Comparison of ENCODE assay signal across 27 mouse cellular contexts in the genomic region with DNA sequence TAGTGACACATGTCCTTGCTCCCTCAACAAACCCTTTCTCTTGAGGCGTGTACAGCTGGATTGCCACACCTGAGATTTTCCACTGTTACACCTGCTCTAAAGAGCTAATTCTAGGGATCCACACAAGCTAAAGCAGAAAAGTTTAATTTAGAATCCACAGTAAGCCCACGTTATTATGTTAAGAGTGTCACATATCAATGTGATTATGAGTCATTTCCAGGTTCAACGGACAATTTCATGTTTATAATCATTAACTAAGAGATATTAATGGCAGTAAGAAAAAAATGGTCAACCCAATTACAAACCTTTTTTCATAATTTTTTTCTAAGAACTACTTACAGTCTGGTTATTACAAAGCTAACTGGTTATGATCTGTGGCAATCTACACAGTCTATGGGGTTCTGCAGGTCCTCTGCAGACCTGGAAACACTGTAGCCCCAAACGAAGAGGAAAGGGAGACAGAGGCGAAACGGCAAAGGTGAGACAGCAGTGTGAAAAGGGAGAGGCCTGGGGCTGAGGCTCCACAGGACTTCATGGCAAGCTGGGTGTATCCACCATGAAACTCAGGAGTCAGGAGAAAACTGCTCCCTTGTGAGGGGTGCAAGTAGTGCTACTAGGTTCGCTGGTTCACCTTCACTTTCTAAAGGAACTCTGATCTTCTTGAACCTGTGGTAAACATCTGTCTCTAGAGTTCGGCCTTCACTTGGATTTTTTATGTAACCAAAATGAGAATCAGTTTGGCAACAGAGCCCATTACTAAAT. TPM values are rescaled to one million over a fixed set of nuclear protein-coding genes. Genes with fewer than 3 reads are reported as not detected.
DNase-seq lines count a peak whose midpoint lies in the region; ATAC-seq lines count a peak whose summit lies in the region.
"Had no signal": no experiment of that assay in that cellular context is flagged by ENCODE, and none has a peak within 500 bp of the region (broad histone marks: within the 10 kb centered on the region; RNA-seq: fewer than 3 reads in every experiment).

No protein-coding gene starts in this region.

- no peaks in the 10 kb centered on the region for H3K27me3 ChIP-seq in lung, embryonic 15.5 days
- H3K27me3 ChIP-seq in intestine, embryonic 15.5 days (replicated peaks) = no peaks in the 10 kb centered on the region
- H3K27me3 ChIP-seq in intestine, embryonic 16.5 days (replicated peaks; ENCODE audit: control insufficient read depth, insufficient read depth, low read length) = no peaks in the 10 kb centered on the region
- H3K27me3 ChIP-seq: embryonic facial prominence, embryonic 13.5 days; forebrain, embryonic 12.5 days; heart, embryonic 12.5 days; heart, embryonic 15.5 days had no signal

- peak overlapping the region; percentile 78 for H3K27ac ChIP-seq in lung, embryonic 15.5 days
- no peak overlapping the region for H3K27ac ChIP-seq in intestine, embryonic 15.5 days
- H3K27ac ChIP-seq in intestine, embryonic 16.5 days (ENCODE audit: low read length) = peak overlapping the region; percentile 51
- H3K27ac ChIP-seq: embryonic facial prominence, embryonic 10.5 days; embryonic facial prominence, embryonic 13.5 days; forebrain, embryonic 12.5 days; heart, embryonic 15.5 days; hindbrain, embryonic 14.5 days; hindbrain, postnatal 0 days had no signal

- peak overlapping the region; percentile 36 for H3K9ac ChIP-seq in lung, embryonic 15.5 days
- no peak overlapping the region for H3K9ac ChIP-seq in intestine, embryonic 15.5 days
- no peak overlapping the region for H3K9ac ChIP-seq in intestine, embryonic 16.5 days (ENCODE audit: low read depth, low read length)
- H3K9ac ChIP-seq: embryonic facial prominence, embryonic 13.5 days; forebrain, embryonic 12.5 days; forebrain, postnatal 0 days; heart, embryonic 12.5 days; heart, embryonic 15.5 days; hindbrain, embryonic 14.5 days had no signal

- DNase-seq in lung, postnatal 10 days = no peak
- no peak for DNase-seq in cerebellum, postnatal 25 days
- DNase-seq in heart, postnatal 4 days = no peak
- DNase-seq: adrenal gland, adult 2 months; adrenal gland, postnatal 14 days; cerebellum, adult 11 months; cerebellum, adult 2 months; cerebellum, adult 9-11 months; cerebellum, postnatal 36 days; embryo, embryonic 11 days; forebrain, postnatal 0 days; gastrocnemius, postnatal 25 days; heart, adult 18-20 months; heart, postnatal 10 days; heart, postnatal 36 days had no signal

- no peak overlapping the region for H3K4me3 ChIP-seq in lung, embryonic 15.5 days
- no peak overlapping the region for H3K4me3 ChIP-seq in intestine, embryonic 15.5 days (replicated peaks)
- no peak overlapping the region for H3K4me3 ChIP-seq in intestine, embryonic 16.5 days (ENCODE audit: low read length)
- H3K4me3 ChIP-seq: embryonic facial prominence, embryonic 10.5 days; embryonic facial prominence, embryonic 13.5 days; erythroblast, embryonic 14.5 days; forebrain, embryonic 12.5 days; heart, embryonic 12.5 days; heart, embryonic 15.5 days had no signal

- 59% methylated on average over 8 of the region's 8 CpGs for WGBS in lung, embryonic 15.5 days
- 77% methylated on average over 8 of the region's 8 CpGs for WGBS in intestine, embryonic 15.5 days
- 69% methylated on average over 8 of the region's 8 CpGs for WGBS in intestine, embryonic 16.5 days

- peak overlapping the region; percentile 34; the same call in 1 of the 2 replicates for H3K4me2 ChIP-seq in lung, embryonic 15.5 days
- H3K4me2 ChIP-seq in intestine, embryonic 15.5 days (replicated peaks) = no peak overlapping the region
- no peak overlapping the region for H3K4me2 ChIP-seq in intestine, embryonic 16.5 days (ENCODE audit: low read depth, low read length)
- H3K4me2 ChIP-seq: embryonic facial prominence, embryonic 13.5 days; forebrain, embryonic 12.5 days; heart, embryonic 12.5 days; heart, embryonic 15.5 days; hindbrain, embryonic 14.5 days had no signal

- H3K9me3 ChIP-seq in lung, embryonic 15.5 days = no peaks in the 10 kb centered on the region
- no peaks in the 10 kb centered on the region for H3K9me3 ChIP-seq in intestine, embryonic 15.5 days
- H3K9me3 ChIP-seq in intestine, embryonic 16.5 days (ENCODE audit: control insufficient read depth, low read length) = no peaks in the 10 kb centered on the region
- H3K9me3 ChIP-seq: embryonic facial prominence, embryonic 10.5 days; embryonic facial prominence, embryonic 13.5 days; forebrain, embryonic 12.5 days; heart, embryonic 12.5 days; heart, embryonic 15.5 days had no signal

- H3K4me1 ChIP-seq in lung, embryonic 15.5 days = no peaks in the 10 kb centered on the region
- no peaks in the 10 kb centered on the region for H3K4me1 ChIP-seq in intestine, embryonic 15.5 days (replicated peaks)
- no peaks in the 10 kb centered on the region for H3K4me1 ChIP-seq in intestine, embryonic 16.5 days (ENCODE audit: control insufficient read depth, insufficient read depth, low read length)
- H3K4me1 ChIP-seq: embryonic facial prominence, embryonic 13.5 days; heart, embryonic 12.5 days; heart, embryonic 15.5 days had no signal

- H3K36me3 ChIP-seq in lung, embryonic 15.5 days = peaks cover 22% of the 10 kb centered on the region
- peaks cover 8% of the 10 kb centered on the region; the same call in 1 of the 2 replicates for H3K36me3 ChIP-seq in intestine, embryonic 15.5 days
- 0 out of 2 replicates have a peak, but pooled peaks cover 2% of the 10 kb centered on the region for H3K36me3 ChIP-seq in intestine, embryonic 16.5 days (ENCODE audit: control insufficient read depth, insufficient read depth, low read length)

- ATAC-seq in lung, embryonic 15.5 days (ENCODE audit: borderline replicate concordance, extremely low read depth, low FRiP score, low TSS enrichment) = no peak
- ATAC-seq in intestine, embryonic 15.5 days = peak; percentile 49
- peak; percentile 70 for ATAC-seq in intestine, embryonic 16.5 days
- ATAC-seq: CD4-positive, CD25-positive, alpha-beta regulatory T cell, adult 4 months; forebrain, postnatal 0 days; hindbrain, postnatal 0 days had no signal

RNA-seq across cellular contexts. Expression of a gene that starts 6.2 kb away (rescaled TPM):
- polyA plus RNA-seq in lung, embryonic 15.5 days (2015; fragmentation: Nextera tagmentation; extraction: Ambion mirVana) = 183 and 192 TPM in 2 replicates
- 26.4 and 30.6 TPM in 2 replicates for polyA plus RNA-seq in intestine, embryonic 15.5 days (2015; fragmentation: Nextera tagmentation; extraction: Ambion mirVana)
- polyA plus RNA-seq in intestine, embryonic 16.5 days (2015; fragmentation: Nextera tagmentation; extraction: Ambion mirVana) = 21.3 and 24.4 TPM in 2 replicates
- total RNA-seq in heart, postnatal 4 days (2021) = 10 to 100 TPM; 13.3 TPM
